Mouse (Mus musculus) embryonic facial prominence, embryonic 13.5 days (tissue): ENCODE data around the gene Actb. TPM values are rescaled to one million over a fixed set of nuclear protein-coding genes. Genes with fewer than 3 reads are reported as not detected.

Source experiments
- ATAC-seq: fragments of 200-750 bp; cut with Nextera tagmentation; 2 replicates; pipeline ENCODE4 v1.8.0; 2017; ENCODE audit warnings: low read depth; ENCODE audit not compliant: insufficient number of reproducible peaks, insufficient read depth, low FRiP score, low TSS enrichment
- H3K27ac ChIP-seq: fragments of 300-500 bp; sonication (generic); 2 replicates; pipeline ENCODE4 v1.5.1; 2015; ENCODE audit warnings: moderate library complexity, mild to moderate bottlenecking, inconsistent platforms
- H3K27me3 ChIP-seq: fragments of 300-500 bp; sonication (generic); 2 replicates; pipeline ENCODE4 v1.6.1; 2015; ENCODE audit warnings: mild to moderate bottlenecking, inconsistent platforms
- H3K36me3 ChIP-seq: fragments of 300-500 bp; sonication (generic); 2 replicates; pipeline ENCODE4 v1.6.1; 2015; ENCODE audit warnings: mild to moderate bottlenecking, inconsistent platforms
- H3K4me1 ChIP-seq: fragments of 300-500 bp; sonication (generic); 2 replicates; pipeline ENCODE4 v1.6.1; 2015; ENCODE audit warnings: inconsistent platforms
- H3K4me2 ChIP-seq: fragments of 300-500 bp; sonication (generic); 2 replicates; pipeline ENCODE4 v1.6.1; 2015; ENCODE audit warnings: moderate library complexity, mild to moderate bottlenecking, inconsistent platforms
- H3K4me3 ChIP-seq: fragments of 300-500 bp; sonication (generic); 2 replicates; pipeline ENCODE4 v1.5.1; 2015; ENCODE audit warnings: mild to moderate bottlenecking, inconsistent platforms
- H3K9ac ChIP-seq: fragments of 300-500 bp; sonication (generic); 2 replicates; pipeline ENCODE4 v1.6.1; 2015; ENCODE audit warnings: mild to moderate bottlenecking, inconsistent platforms
- H3K9me3 ChIP-seq: fragments of 300-500 bp; sonication (generic); 2 replicates; pipeline ENCODE4 v1.6.1; 2016; ENCODE audit warnings: inconsistent platforms
- WGBS: fragments of 180-500 bp; shearing (Covaris S2); methylation state at CpG from one replicate; pipeline ENCODE4 v1.1.7; 2015; ENCODE audit warnings: mixed read lengths; 5-methylcytosine and 5-hydroxymethylcytosine counted together
- polyA plus RNA-seq: library from polyadenylated mRNA; unstranded; fragments of >200 nt; fragmentation: Nextera tagmentation; extraction: Ambion mirVana; gene quantifications from 2 replicates; pipeline ENCODE4 v1.2.1, GENCODE M21; 2015

The Actb gene
- polyA plus RNA-seq, 1 experiment from 2014 or later = 16,597 TPM

- no peak overlapping the region for H3K4me3 ChIP-seq
- no peak overlapping the region for H3K9ac ChIP-seq
- 26% methylated on average over 9 of the region's 9 CpGs for WGBS
- peaks cover 23% of the 10 kb centered on the region for H3K4me1 ChIP-seq
- H3K27ac ChIP-seq = peak overlapping the region; percentile 44; the same call in 1 of the 2 replicates
- H3K36me3 ChIP-seq = no peaks in the 10 kb centered on the region
- H3K9me3 ChIP-seq = no peaks in the 10 kb centered on the region
- peak overlapping the region; percentile 9; the same call in 1 of the 2 replicates for H3K4me2 ChIP-seq
- no peak for ATAC-seq
- H3K27me3 ChIP-seq = no peaks in the 10 kb centered on the region
These were observed 25.6 kb upstream of the Actb start for GRCm38 (mm10) chr5:142932084-142932685.

- Histone ChIP-seq H3K4me2 (no peak overlapping the region), H3K36me3 (no peaks in the 10 kb centered on the region), H3K27ac (no peak overlapping the region), H3K4me3 (no peak overlapping the region), H3K9me3 (no peaks in the 10 kb centered on the region), H3K27me3 (no peaks in the 10 kb centered on the region), H3K9ac (no peak overlapping the region), H3K4me1 (peaks cover 28% of the 10 kb centered on the region)
- no peak for ATAC-seq
- WGBS = 78% methylated on average over 9 of the region's 9 CpGs
These were observed 24.7 kb upstream of the Actb start for GRCm38 (mm10) chr5:142931241-142931745.

- Histone ChIP-seq H3K9me3 (no peaks in the 10 kb centered on the region), H3K27me3 (no peaks in the 10 kb centered on the region), H3K4me3 (peak overlapping the region; percentile 47), H3K36me3 (no peaks in the 10 kb centered on the region), H3K4me2 (peak overlapping the region; percentile 76), H3K9ac (peak overlapping the region; percentile 75), H3K4me1 (peaks cover 27% of the 10 kb centered on the region), H3K27ac (peak overlapping the region; percentile 66)
- ATAC-seq = no peak
- 9% methylated on average over 4 of the region's 4 CpGs for WGBS
These were observed 22.8 kb upstream of the Actb start for GRCm38 (mm10) chr5:142929400-142929752.

- H3K4me2 ChIP-seq = peak overlapping the region; percentile 76
- H3K9ac ChIP-seq = peak overlapping the region; percentile 75
- peak overlapping the region; percentile 66 for H3K27ac ChIP-seq
- H3K27me3 ChIP-seq = no peaks in the 10 kb centered on the region
- H3K9me3 ChIP-seq = no peaks in the 10 kb centered on the region
- peak overlapping the region; percentile 47 for H3K4me3 ChIP-seq
- H3K36me3 ChIP-seq = no peaks in the 10 kb centered on the region
- WGBS = 3% methylated on average over 35 of the region's 35 CpGs
- H3K4me1 ChIP-seq = peaks cover 27% of the 10 kb centered on the region
- no peak for ATAC-seq
These were observed 22.3 kb upstream of the Actb start for GRCm38 (mm10) chr5:142928749-142929399.

- no peaks in the 10 kb centered on the region for H3K27me3 ChIP-seq
- 0 out of 2 replicates have a peak overlapping the region, but pooled peaks have one; percentile 6 for H3K9ac ChIP-seq
- no peak overlapping the region for H3K27ac ChIP-seq
- H3K9me3 ChIP-seq = no peaks in the 10 kb centered on the region
- H3K4me1 ChIP-seq = peaks cover 26% of the 10 kb centered on the region
- no peaks in the 10 kb centered on the region for H3K36me3 ChIP-seq
- no peak overlapping the region for H3K4me2 ChIP-seq
- no peak overlapping the region for H3K4me3 ChIP-seq
- 92% methylated on average over 12 of the region's 12 CpGs for WGBS
- ATAC-seq = no peak
These were observed 20.9 kb upstream of the Actb start for GRCm38 (mm10) chr5:142927341-142927930.

- H3K36me3 ChIP-seq = no peaks in the 10 kb centered on the region
- peaks cover 21% of the 10 kb centered on the region for H3K4me1 ChIP-seq
- no peaks in the 10 kb centered on the region for H3K27me3 ChIP-seq
- no peaks in the 10 kb centered on the region for H3K9me3 ChIP-seq
- WGBS = 27% methylated on average over 3 of the region's 3 CpGs
- H3K9ac ChIP-seq = no peak overlapping the region
- no peak overlapping the region for H3K4me2 ChIP-seq
- H3K4me3 ChIP-seq = no peak overlapping the region
- H3K27ac ChIP-seq = 0 out of 2 replicates have a peak overlapping the region, but pooled peaks have one; percentile 28
- ATAC-seq = no peak
These were observed 20.3 kb upstream of the Actb start for GRCm38 (mm10) chr5:142926940-142927228.

- no peak for ATAC-seq
- Histone ChIP-seq H3K4me3 (no peak overlapping the region), H3K27ac (peak overlapping the region; percentile 28; the same call in 1 of the 2 replicates), H3K36me3 (no peaks in the 10 kb centered on the region), H3K4me2 (no peak overlapping the region), H3K9ac (0 out of 2 replicates have a peak overlapping the region, but pooled peaks have one; percentile 32), H3K27me3 (no peaks in the 10 kb centered on the region), H3K9me3 (no peaks in the 10 kb centered on the region), H3K4me1 (peaks cover 23% of the 10 kb centered on the region)
- WGBS = 19% methylated on average over 13 of the region's 13 CpGs
These were observed 19.8 kb upstream of the Actb start for GRCm38 (mm10) chr5:142926204-142926939.

- Histone ChIP-seq H3K4me3 (no peak overlapping the region), H3K4me2 (no peak overlapping the region), H3K27ac (no peak overlapping the region), H3K36me3 (no peaks in the 10 kb centered on the region), H3K4me1 (peaks cover 31% of the 10 kb centered on the region), H3K27me3 (no peaks in the 10 kb centered on the region), H3K9me3 (no peaks in the 10 kb centered on the region), H3K9ac (no peak overlapping the region)
- 79% methylated on average over 12 of the region's 12 CpGs for WGBS
- no peak for ATAC-seq
These were observed 17.9 kb upstream of the Actb start for GRCm38 (mm10) chr5:142924336-142924959.

GRCm38 (mm10) chr5:142923781-142924180, 17.2 kb upstream of the Actb start:
- Histone ChIP-seq H3K4me1 (peaks cover 26% of the 10 kb centered on the region), H3K27ac (no peak overlapping the region), H3K36me3 (no peaks in the 10 kb centered on the region), H3K9me3 (no peaks in the 10 kb centered on the region), H3K27me3 (no peaks in the 10 kb centered on the region), H3K4me2 (no peak overlapping the region), H3K4me3 (no peak overlapping the region), H3K9ac (no peak overlapping the region)
- ATAC-seq = no peak
- WGBS = 81% methylated on average over 3 of the region's 3 CpGs

GRCm38 (mm10) chr5:142922251-142922650, 15.7 kb upstream of the Actb start:
- H3K4me2 ChIP-seq = no peak overlapping the region
- 75% methylated on average over 5 of the region's 5 CpGs for whole genome bisulfite sequencing
- no peak overlapping the region for H3K4me3 ChIP-seq
- no peak for ATAC-seq
- no peaks in the 10 kb centered on the region for H3K36me3 ChIP-seq
- peaks cover 24% of the 10 kb centered on the region for H3K4me1 ChIP-seq
- H3K27me3 ChIP-seq = no peaks in the 10 kb centered on the region
- H3K9ac ChIP-seq = no peak overlapping the region
- H3K27ac ChIP-seq = no peak overlapping the region
- no peaks in the 10 kb centered on the region for H3K9me3 ChIP-seq

- Histone ChIP-seq H3K4me2 (no peak overlapping the region), H3K27me3 (no peaks in the 10 kb centered on the region), H3K36me3 (no peaks in the 10 kb centered on the region), H3K4me3 (no peak overlapping the region), H3K9ac (no peak overlapping the region), H3K4me1 (peaks cover 14% of the 10 kb centered on the region), H3K27ac (no peak overlapping the region), H3K9me3 (no peaks in the 10 kb centered on the region)
- ATAC-seq = no peak
- WGBS = 64% methylated on average over 6 of the region's 6 CpGs
These were observed 14.5 kb upstream of the Actb start for GRCm38 (mm10) chr5:142921074-142921459.
